In genomic region chr1:167230930-167231611, GRCm38 (mm10) we compare ENCODE assay signal across 9 mouse cellular contexts. TPM values are rescaled to one million over a fixed set of nuclear protein-coding genes. Genes with fewer than 3 reads are reported as not detected.
A peak's percentile ranks its signal among the peaks of the same experiment; 100 is the strongest.
DNase-seq lines count a peak whose midpoint lies in the region; ATAC-seq and TF ChIP-seq lines count a peak whose summit lies in the region.
"Had no signal": no experiment of that assay in that cellular context is flagged by ENCODE, and none has a peak within 500 bp of the region (broad histone marks: within the 10 kb centered on the region; RNA-seq: fewer than 3 reads in every experiment).

No protein-coding gene starts in this region.

- no peak for TF ChIP-seq POLR2A in heart, adult 2 months (IDR thresholded peaks at IDR 0.05; ENCODE audit: insufficient read depth, low read depth, low read length)

- H3K36me3 ChIP-seq in heart, adult 2 months (ENCODE audit: control insufficient read depth, insufficient read depth, low read length) = no peaks in the 10 kb centered on the region
- peaks cover 5% of the 10 kb centered on the region; the same call in 1 of the 2 replicates for H3K36me3 ChIP-seq in intestine, embryonic 15.5 days
- peaks cover 11% of the 10 kb centered on the region for H3K36me3 ChIP-seq in stomach, postnatal 0 days (ENCODE audit: control insufficient read depth, insufficient read depth, low read length)

- no peaks in the 10 kb centered on the region for H3K79me2 ChIP-seq in heart, adult 2 months (replicated peaks; ENCODE audit: control insufficient read depth, insufficient read depth, low read length)

- ATAC-seq in intestine, embryonic 15.5 days = peak; percentile 79
- ATAC-seq in stomach, postnatal 0 days (ENCODE audit: low FRiP score, low TSS enrichment) = peak; percentile 86

- no peaks in the 10 kb centered on the region for H3K27me3 ChIP-seq in heart, adult 2 months (ENCODE audit: control insufficient read depth, insufficient read depth, low read length)
- H3K27me3 ChIP-seq in intestine, embryonic 15.5 days (replicated peaks) = no peaks in the 10 kb centered on the region
- no peaks in the 10 kb centered on the region for H3K27me3 ChIP-seq in stomach, postnatal 0 days (ENCODE audit: control insufficient read depth, insufficient read depth, low read length)
- H3K27me3 ChIP-seq: heart, embryonic 15.5 days had no signal

- TF ChIP-seq CTCF in heart, adult 2 months (IDR thresholded peaks at IDR 0.05) = no peak
- peak; percentile 61 for TF ChIP-seq CTCF in stomach, postnatal 0 days (IDR thresholded peaks at IDR 0.05; ENCODE audit: low read depth)

- no peak for DNase-seq in heart, adult 2 months
- no peak for DNase-seq in heart, adult 8-10 months (ENCODE audit: low spot score)
- DNase-seq in thymus, postnatal 0 days (ENCODE audit: low spot score) = peak; percentile 19
- DNase-seq in thymus, postnatal 4 days = no peak
- DNase-seq in stomach, postnatal 0 days (ENCODE audit: low spot score) = peak; percentile 74
- DNase-seq in T-cell, adult 2 months (ENCODE audit: low spot score) = no peak
- no peak for DNase-seq in frontal cortex, postnatal 36 days (ENCODE audit: low spot score in 2 of 2)

- no peak overlapping the region for H3K9ac ChIP-seq in heart, adult 2 months (ENCODE audit: low read depth, low read length)
- H3K9ac ChIP-seq in intestine, embryonic 15.5 days = no peak overlapping the region
- no peak overlapping the region for H3K9ac ChIP-seq in stomach, postnatal 0 days (ENCODE audit: low read length)
- H3K9ac ChIP-seq: heart, embryonic 15.5 days had no signal

- intact Hi-C loops in heart, adult 2 months (cut with DNase I) = no loop called here

- no peak for TF ChIP-seq EP300 in heart, adult 2 months (IDR thresholded peaks at IDR 0.05; ENCODE audit: insufficient read depth, low read depth, low read length)
- no peak for TF ChIP-seq EP300 in stomach, postnatal 0 days (optimal IDR thresholded peaks at IDR 0.05)

- H3K9me3 ChIP-seq in intestine, embryonic 15.5 days = no peaks in the 10 kb centered on the region
- H3K9me3 ChIP-seq in stomach, postnatal 0 days (ENCODE audit: control insufficient read depth, low read length) = no peaks in the 10 kb centered on the region
- H3K9me3 ChIP-seq: heart, embryonic 15.5 days had no signal

- H3K4me1 ChIP-seq in heart, adult 2 months (ENCODE audit: control insufficient read depth, insufficient read depth, low read length) = no peaks in the 10 kb centered on the region
- H3K4me1 ChIP-seq in intestine, embryonic 15.5 days (replicated peaks) = no peaks in the 10 kb centered on the region
- 0 out of 2 replicates have a peak, but pooled peaks cover 2% of the 10 kb centered on the region for H3K4me1 ChIP-seq in stomach, postnatal 0 days (replicated peaks; ENCODE audit: control insufficient read depth, insufficient read depth)

- H3K4me3 ChIP-seq in heart, adult 2 months = no peak overlapping the region
- H3K4me3 ChIP-seq in intestine, embryonic 15.5 days (replicated peaks) = no peak overlapping the region
- no peak overlapping the region for H3K4me3 ChIP-seq in stomach, postnatal 0 days (ENCODE audit: low read depth, low read length)
- H3K4me3 ChIP-seq: heart, embryonic 15.5 days had no signal

- WGBS in heart, adult 2 months = 70% methylated on average over 17 of the region's 17 CpGs
- WGBS in intestine, embryonic 15.5 days = 84% methylated on average over 17 of the region's 17 CpGs
- 62% methylated on average over 17 of the region's 17 CpGs for WGBS in stomach, postnatal 0 days

- peak overlapping the region; percentile 15; the same call in 1 of the 2 replicates for H3K27ac ChIP-seq in heart, adult 2 months
- H3K27ac ChIP-seq in intestine, embryonic 15.5 days = no peak overlapping the region
- H3K27ac ChIP-seq in stomach, postnatal 0 days (replicated peaks) = peak overlapping the region; percentile 76
- H3K27ac ChIP-seq: heart, embryonic 15.5 days had no signal

- no peak overlapping the region for H3K4me2 ChIP-seq in intestine, embryonic 15.5 days (replicated peaks)
- no peak overlapping the region for H3K4me2 ChIP-seq in stomach, postnatal 0 days (replicated peaks; ENCODE audit: low read depth)
- H3K4me2 ChIP-seq: heart, embryonic 15.5 days had no signal

RNA-seq across cellular contexts. Expression of gene Uck2, which starts 54.0 kb away (rescaled TPM):
- 10 to 100 TPM; 45.9 to 57.6 TPM for total RNA-seq in heart, adult 2 months (2021)
- polyA plus RNA-seq in heart, adult 2 months (2012; rRNA removed) = 21.4 and 27.5 TPM in 2 replicates
- total RNA-seq in heart, adult 8-10 months (2022) = 10 to 100 TPM; 38.7 to 50.3 (median 43.4) TPM
- polyA plus RNA-seq in thymus, postnatal 0 days (2015; fragmentation: Nextera tagmentation; extraction: Ambion mirVana) = 165 and 193 TPM in 2 replicates
- polyA plus RNA-seq in intestine, embryonic 15.5 days (2015; fragmentation: Nextera tagmentation; extraction: Ambion mirVana) = 49.5 and 52.3 TPM in 2 replicates
- 49.4 and 52.5 TPM in 2 replicates for polyA plus RNA-seq in stomach, postnatal 0 days (2015; fragmentation: Nextera tagmentation; extraction: Ambion mirVana)

Comparison
In these comparisons a context has a peak if more than half of its experiments do, and no peak if none do; other contexts are left out.
1. DNase-seq: peak in thymus, postnatal 0 days (single experiment) and stomach, postnatal 0 days (single experiment); none in heart, adult 2 months (0 of 2), heart, adult 8-10 months (single experiment), thymus, postnatal 4 days (single experiment), T-cell, adult 2 months (single experiment) and frontal cortex, postnatal 36 days (0 of 2).